Mouse (Mus musculus) urinary bladder, postnatal 25 days (tissue): ENCODE data around the gene Yeats4.
"Not testable (repeated sequence)": the region's sequence is repeated elsewhere in the genome, so short reads cannot be mapped to it uniquely, and the experiment has no call there.

Source experiments
- DNase-seq: peaks from one replicate; pipeline ENCODE4 v3.0.0; 2022; ENCODE audit warnings: low spot score

Yeats4 gene

DNA sequence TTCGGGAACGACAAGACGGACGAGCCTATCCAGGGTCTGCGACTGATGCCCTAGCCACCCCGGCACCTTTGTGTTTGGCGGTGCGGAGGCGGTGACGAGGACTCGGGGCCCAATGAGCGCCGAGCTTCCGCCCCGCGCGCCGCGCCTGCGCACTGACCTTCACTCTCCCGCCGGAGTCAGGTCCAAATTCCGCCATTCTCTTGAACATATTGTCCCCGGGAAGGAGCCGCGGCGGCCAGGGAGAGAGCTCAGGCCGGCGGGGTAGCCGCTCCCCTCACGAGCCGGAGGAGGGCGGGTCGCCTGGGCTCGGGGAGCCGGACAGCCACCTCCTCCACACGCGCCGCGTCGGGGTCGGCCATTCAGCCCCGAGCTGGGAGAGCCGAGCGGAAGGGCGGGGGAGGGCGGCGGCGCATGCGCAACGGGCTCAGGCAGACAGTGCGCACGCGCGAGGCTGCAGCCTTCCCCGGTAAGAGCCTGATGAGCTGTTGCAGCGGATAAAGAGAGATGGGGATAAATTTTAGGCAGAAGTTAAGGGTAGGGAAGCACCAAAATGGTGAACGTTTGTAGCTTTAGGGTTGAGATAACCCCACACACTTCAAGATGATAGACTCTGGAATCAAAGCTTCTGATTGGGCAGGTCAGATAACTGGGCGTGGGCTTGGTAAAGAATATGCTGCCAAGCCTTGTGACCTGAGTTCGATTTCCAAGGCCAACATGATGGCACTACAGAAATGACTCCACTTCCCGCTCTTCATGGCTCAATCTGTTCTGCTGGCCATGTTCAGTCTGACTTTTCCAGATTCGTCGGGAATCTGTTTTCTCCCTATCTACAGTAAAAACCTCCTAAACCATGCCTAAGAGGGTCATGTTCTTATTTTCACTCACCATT, at the start of gene Yeats4:
Gene Yeats4, minus strand, starts transcription at position 406 of the 889 bp plus-strand sequence.
- peak; percentile 96 for DNase-seq

GRCm38 (mm10) chr10:117272023-117272422, 47.7 kb upstream of the Yeats4 start:
- no peak for DNase-seq

- no peak for DNase-seq
Measured at GRCm38 (mm10) chr10:117259870-117260269, 35.6 kb upstream of the Yeats4 start.

DNA sequence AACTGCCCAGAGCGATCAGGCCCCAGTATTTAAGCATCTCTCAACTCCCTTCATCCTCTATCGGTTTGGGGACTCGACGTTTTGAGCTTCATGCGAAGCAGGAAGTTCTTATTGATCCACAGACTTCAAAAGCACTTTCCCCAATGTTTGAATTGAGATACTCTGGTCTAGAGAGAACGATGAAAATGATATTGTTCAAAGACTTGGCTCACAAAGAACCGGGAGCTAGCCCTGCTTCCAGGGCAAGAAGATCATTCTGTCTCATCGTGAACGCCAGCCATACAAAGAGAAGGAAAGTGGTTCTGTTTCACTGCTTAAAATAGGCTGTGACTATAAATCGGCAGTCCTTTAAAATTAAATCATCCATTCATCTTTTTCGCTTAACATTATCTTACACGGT, 14.3 kb upstream of the Yeats4 start, which contains the start of gene 9530003J23Rik:
Gene 9530003J23Rik, minus strand, starts transcription at position 101 of the 400 bp plus-strand sequence.
- DNase-seq, result no peak

- no peak for DNase-seq
Measured at GRCm38 (mm10) chr10:117235866-117236265, 11.6 kb upstream of the Yeats4 start.

DNA sequence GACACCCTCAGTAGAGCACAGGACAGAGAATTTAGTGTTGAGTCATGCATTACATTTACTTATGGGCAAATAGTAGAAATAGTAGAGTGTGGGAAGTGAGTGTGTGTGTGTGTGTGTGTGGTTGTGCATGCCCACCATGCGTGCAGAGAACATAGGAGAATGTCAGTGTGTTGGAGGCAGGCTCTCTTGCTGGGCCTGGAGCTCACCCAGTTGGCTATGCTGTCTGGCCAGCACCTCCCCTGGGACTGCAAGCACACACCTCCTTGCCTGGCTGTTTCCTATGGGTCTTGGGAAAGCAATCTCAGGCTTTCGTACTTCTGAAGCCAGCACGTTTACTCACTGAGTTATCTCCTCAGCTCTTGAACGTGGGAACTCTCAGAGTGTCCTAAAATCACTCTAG, 10.5 kb upstream of the Yeats4 start:
- no peak for DNase-seq

DNA sequence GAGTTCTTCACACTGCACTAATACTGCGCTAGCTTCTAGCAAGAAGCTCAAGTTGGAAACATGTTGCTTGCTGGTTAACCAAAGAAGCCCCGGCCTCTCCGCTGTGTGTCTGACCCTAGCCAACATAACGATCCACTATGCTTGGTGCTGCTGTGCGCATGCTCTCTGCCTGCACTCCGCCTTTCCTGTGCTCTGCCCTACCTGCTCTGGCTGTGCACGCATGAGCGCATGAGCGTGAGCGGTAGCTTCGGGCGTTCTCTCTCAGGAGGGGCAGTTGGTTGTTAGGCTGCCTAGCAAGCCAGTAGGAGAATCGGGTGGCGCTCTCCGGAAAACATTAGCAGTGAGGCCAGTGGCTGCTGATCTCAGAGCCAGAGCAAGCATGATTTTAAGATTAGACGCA, 5.5 kb upstream of the Yeats4 start:
- no peak for DNase-seq

DNA sequence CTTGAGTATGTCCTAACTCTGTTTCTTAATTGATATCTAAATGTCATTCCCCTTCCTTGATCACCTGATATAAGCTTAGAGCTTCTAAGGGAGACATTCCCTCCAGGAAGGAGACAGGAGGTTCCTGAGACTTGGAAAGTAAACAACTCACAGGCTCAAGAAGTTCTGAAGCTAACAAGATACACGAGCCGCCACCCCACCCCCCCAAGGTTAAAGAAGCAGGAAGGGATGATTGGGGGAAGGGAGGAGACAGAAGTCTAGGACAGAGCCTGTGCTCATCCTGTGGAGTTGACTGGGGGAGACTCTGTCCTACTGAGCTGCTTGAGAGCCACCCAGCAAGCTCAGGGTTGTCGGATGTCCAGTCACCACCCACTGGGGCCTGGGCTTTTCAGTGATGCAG, 1.7 kb upstream of the Yeats4 start:
- no peak for DNase-seq

DNA sequence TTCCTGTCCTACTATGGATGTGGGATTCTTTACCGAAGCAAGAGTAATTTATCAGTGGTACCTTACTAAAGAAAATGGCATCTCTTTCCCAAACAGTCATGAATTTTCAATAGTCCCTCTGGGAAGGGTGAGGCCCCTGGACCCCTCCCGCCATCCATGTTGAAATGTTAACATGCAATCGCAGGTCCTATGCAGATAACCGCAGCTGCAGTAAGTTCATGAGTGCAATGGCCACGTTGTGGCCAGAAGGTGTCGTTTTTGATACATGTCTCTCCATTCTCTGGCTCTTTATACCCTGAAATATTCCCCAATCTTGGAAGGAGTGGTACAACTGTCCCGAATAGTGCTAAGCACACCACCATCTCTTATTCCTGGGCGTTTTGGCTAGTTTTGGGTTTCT, 787 bp upstream of the Yeats4 start:
- DNase-seq, result no peak

DNA sequence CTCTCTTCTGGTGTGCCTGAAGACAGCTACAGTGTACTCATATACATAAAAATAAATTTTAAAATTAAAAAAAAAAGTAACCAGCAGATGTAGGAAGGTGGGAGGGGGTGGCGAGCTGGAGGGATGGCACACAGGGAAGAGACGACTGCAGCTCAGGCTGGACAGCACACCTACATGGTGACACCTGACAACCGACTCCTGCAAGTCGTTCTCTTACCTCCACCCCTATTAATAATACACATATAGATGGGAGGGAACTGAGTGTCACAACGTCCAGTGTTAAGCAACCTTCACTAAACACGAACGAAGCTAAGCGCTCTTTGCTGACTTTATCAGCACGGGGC, 577 bp downstream of the Yeats4 start:
- no peak for DNase-seq

GRCm38 (mm10) chr10:117222821-117223220, 1.5 kb downstream of the Yeats4 start:
- no peak for DNase-seq

DNA sequence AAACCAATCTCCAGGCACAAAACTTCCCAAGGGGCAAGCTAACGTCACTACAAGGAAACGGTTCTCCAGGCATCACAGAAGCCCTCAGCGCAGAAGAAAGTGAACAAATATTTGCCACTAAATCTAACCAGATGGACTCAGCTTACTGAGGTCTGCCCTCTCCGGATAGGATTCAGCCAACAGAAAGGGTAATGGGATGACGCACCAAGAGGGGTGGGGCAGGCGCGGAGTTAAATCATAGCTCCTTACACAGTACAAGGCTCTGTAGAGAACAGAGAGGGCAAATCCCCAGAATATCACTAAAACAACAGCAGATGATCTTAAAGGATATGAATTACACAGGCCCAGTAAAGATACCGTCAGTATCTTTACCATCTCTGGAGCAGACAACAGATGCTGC, 6.0 kb downstream of the Yeats4 start:
- DNase-seq, result no peak

DNA sequence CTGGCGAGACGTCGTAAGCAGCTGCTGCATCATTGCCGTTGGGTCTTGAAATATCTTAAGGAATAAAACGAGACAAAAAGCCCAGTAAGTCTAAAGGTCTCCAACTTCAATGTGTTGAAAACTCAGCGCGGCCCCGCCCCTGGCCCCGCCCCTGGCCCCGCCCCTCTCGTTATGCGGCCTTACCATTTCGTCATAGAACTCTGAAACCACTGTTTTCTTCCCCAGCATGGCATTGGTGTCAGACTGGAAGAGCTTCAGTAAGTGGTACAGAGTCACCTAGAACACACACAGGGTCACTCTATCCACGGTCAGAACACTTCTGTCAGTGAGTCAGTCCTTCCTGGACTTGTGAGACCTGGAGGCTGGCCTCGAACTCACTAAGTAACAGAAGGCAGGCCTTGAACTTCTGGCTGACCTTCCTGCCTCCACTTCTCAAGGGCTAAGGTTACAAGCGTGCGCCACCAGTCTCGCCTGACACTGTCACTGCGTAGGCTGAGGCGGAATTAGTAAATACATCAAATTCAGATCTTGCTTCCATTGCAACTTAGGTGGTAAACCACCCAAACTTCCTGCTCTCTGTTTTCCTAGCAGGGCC, 7.0 kb downstream of the Yeats4 start:
- no peak for DNase-seq

DNA sequence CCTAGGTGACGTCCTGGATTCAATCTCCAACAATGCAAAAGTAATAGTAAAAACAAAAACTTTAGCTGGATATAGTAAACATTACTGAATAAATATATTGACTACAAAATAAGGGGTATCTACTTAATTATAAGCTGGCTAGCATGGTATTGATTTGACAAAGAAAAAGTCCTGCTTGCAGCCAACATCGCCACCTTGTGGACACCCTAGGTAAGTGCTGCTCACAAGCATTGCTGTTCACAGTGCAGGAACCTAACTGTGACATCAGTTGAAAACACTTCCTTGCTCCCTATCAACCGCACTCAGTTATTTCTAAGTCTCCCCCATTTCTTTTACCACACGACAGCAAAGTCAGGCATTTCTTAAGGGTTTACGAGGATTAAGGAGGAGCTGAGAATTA, 7.5 kb downstream of the Yeats4 start:
- DNase-seq, result peak; percentile 41

- no peak for DNase-seq
Measured at GRCm38 (mm10) chr10:117216132-117216495, 8.2 kb downstream of the Yeats4 start.

GRCm38 (mm10) chr10:117215409-117216131, 8.7 kb downstream of the Yeats4 start:
- no peak for DNase-seq

GRCm38 (mm10) chr10:117211023-117211422, 13.3 kb downstream of the Yeats4 start:
- no peak for DNase-seq

DNA sequence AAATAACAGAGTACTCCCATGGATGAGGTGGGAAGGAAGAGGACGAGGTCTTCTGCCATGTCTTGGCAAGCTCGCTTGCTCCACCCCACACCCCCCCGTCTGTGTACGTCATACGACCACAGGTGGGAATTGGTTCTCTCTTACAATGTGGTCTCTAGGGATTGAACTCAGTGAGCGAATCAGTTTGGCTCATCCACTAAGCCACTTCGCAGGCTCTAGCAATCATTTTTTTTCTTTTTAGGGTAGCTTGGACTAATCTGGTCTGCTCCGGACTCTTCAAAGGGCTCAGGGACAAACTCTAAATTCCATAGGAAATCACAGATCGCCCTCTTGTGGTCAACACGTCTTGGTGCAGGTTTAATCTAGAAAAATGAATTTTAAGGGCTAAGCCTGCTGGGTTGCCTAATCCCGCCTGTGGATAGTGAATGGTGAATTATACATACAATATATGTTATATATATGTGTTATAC, 14.8 kb downstream of the Yeats4 start:
- peak; percentile 34 for DNase-seq

DNA sequence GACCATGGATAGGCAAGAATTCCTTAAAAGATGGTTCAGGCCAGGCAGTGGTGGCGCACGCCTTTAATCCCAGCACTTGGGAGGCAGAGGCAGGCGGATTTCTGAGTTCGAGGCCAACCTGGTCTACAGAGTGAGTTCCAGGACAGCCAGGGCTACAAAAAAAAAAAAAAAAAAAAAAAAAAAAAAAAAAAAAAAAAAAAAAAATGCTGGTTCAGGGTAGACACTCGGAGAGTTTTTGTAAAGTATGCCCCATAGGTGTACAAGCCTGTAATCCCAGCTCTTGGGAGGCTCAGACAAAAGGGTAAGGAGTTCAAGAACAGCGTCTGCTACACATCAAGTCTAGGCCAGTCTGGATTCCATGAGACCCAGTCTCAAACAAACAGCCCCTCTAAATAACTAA, 15.5 kb downstream of the Yeats4 start:
- DNase-seq, result not testable (repeated sequence)

DNA sequence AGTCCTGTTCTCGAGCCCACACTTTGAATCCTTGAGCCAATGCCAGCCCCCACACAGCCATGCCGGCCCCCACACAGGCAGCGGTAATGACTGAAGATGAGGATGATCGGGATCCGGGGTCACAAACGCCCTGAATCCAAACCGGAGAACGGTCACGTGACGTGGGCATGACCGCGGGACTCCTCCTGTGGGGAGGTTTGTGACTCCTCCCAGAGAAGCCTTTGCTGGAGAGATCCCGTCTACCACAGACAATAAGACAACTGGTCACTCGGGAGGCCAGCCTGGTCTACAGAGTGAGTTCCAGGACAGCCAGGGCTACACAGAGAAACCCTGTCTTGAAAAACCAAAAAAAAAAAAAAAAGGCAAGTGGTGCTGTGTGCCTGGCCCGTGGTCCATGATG, 16.1 kb downstream of the Yeats4 start:
- DNase-seq, result no peak

GRCm38 (mm10) chr10:117206070-117206469, 18.2 kb downstream of the Yeats4 start:
- no peak for DNase-seq

DNA sequence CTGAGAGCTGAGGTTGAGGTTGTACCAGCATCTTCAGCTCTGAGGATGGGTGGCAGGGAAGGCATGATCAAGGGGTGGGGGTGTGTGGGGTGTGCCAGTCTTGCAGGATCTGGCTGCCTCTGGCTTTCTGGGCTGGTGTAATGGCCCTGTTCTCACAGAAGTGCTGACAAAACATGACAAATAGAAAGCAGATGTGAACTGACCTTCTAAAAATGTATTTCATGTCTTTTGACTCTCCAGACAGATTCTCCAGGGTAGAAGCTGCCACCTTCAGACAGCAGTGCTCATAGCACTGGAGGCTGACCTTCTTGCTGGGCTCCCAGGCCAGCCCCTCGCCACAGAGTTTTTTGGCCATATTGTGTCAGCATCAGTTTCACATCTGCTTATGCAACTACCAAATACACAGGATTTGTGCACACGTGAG, 20.7 kb downstream of the Yeats4 start:
- no peak for DNase-seq
